Mouse (Mus musculus) kidney, postnatal 14 days (tissue): ENCODE measurements around the gene Sfpq.
"Not testable (repeated sequence)": the region's sequence is repeated elsewhere in the genome, so short reads cannot be mapped to it uniquely, and the experiment has no call there.

Experiments used
- DNase-seq: peaks from one replicate; pipeline ENCODE4 v3.0.0; 2022; ENCODE audit warnings: mixed read lengths

Gene Sfpq

DNA sequence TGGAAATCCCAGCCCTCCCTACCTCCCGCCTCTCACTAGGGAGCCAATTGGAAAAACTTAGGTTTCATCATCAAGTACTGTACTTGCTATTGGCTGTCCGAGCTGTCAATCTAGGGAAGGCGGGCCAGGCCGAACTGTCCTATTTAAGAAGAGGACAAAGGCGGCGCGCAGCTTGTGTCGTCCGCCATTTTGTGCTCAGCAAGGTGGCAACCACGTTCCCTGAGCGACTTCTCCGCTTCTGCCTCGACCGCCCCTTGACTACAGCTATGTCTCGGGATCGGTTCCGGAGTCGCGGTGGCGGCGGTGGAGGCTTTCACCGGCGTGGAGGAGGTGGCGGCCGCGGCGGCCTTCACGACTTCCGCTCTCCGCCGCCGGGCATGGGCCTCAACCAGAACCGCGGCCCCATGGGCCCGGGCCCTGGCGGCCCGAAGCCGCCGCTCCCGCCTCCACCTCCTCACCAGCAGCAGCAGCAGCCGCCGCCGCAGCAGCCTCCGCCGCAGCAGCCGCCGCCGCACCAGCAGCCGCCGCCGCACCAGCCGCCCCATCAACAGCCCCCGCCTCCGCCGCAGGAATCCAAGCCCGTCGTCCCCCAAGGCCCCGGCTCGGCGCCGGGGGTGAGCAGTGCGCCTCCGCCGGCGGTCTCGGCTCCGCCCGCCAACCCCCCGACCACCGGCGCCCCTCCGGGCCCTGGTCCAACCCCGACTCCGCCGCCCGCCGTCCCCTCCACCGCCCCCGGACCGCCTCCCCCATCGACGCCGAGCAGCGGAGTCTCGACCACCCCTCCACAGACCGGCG is at the start of gene Sfpq:
Gene Sfpq (plus strand): TSS at position 174 of the 795 bp plus-strand sequence.
- DNase-seq, result peak; percentile 99

DNA sequence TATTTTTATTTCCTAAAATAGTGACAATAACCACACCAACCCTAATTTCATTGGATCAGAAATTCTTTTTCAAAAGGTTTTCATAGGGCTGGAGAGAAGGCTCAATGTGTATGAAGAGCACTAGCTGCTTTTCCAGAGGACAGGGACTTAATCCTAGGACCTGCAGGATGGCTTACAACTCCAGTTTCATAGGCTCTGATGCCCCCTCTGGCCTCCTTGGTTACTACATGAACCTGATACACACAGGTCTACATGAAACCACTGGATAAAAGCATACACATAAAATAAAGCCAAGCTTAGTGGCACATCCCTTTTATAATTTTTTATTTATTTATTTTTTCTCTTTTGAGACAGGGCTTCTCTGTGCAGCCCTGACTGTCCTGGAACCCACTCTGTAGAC is 43.7 kb upstream of the Sfpq start:
- DNase-seq, result peak; percentile 47

DNA sequence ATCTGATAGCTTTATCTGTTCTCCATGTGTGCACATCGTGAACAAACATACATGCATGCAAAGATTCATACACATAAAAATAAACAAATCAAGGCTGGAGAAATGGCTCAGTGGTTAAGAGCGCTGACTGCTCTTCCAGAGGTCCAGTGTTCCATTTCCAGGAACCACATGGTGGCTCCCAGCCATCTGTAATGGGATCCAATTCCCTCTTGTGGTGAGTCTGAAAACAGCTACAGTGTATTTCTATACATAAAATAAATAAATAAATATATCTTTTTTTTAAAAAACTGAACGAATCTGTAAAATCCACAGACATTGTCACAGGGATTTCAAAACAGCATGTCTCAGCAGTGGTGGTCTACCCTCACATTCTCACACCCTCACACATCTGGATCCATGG is 42.4 kb upstream of the Sfpq start:
- DNase-seq, result no peak

- no peak for DNase-seq
Measured at GRCm38 (mm10) chr4:126983321-126983720, 37.8 kb upstream of the Sfpq start.

DNA sequence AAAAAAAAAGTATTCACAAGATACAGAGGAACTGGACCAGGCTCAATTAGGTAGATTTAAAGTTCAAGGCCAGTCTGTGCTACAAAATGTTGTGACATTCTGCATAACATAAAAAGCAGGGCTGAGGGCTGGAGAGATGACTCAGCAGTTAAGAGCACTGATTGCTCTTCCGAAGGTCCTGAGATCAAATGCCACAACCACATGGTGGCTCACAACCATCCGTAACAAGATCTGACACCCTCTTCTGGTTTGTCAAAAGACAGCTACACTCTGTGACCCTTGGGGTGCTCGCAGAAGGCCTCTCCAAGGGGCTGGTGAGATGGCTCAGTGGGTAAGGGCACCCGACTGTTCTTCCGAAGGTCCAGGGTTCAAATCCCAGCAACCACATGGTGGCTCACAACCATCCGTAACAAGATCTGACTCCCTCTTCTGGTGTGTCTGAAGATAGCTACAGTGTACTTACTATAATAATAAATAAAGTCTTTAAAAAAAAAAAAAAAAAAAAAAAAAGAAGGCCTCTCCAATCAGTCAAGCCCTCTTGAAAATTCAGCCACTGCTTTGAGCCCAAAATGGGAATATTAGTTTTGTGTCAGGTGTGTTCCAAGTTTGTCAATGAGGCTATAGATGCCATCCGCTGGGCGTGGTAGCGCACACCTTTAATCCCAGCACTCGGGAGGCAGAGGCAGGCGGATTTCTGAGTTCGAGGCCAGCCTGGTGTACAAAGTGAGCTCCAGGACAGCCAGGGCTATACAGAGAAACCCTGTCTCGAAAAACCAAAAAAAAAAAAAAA is 37.2 kb upstream of the Sfpq start:
- not testable (repeated sequence) for DNase-seq

DNA sequence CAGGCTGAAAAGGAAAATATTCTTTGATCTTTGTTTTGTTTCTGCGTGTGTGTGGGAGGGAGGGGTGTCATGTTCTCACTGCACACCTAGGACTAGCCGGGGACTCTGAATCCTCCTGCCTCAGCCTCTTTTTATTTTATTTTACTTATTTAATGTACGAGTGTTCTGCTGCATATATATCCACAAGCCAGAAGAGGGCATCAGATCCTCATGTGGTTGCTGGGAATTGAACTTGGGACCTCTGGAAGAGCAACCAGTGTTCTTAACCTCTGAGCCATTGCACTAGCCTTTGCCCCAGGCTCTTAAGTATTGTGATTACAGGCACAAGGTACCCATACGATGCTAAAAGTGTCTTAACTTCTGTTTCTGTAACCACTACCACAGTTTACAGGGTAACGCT is 34.4 kb upstream of the Sfpq start:
- no peak for DNase-seq

DNA sequence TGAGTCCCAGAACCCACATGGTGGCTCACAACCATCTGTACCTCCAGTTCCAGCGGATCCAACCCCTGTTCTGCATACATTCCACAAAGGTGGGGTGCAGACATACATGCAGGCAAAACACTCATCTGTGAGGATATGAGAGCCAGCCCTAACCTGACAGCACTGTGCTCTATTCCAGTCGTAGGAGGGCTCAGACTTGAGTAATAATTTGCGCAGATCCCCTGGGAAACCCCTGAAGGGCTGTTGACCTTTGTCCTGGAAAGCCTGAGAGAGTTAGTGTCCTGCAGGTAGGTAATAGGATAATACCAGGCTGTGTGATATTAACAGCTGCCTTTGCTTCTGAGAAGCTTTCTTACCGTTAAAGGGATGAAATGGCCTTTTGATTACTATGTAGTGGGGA is 32.6 kb upstream of the Sfpq start:
- peak; percentile 21 for DNase-seq

GRCm38 (mm10) chr4:126990553-126990952 is 30.6 kb upstream of the Sfpq start:
- DNase-seq, result no peak

DNA sequence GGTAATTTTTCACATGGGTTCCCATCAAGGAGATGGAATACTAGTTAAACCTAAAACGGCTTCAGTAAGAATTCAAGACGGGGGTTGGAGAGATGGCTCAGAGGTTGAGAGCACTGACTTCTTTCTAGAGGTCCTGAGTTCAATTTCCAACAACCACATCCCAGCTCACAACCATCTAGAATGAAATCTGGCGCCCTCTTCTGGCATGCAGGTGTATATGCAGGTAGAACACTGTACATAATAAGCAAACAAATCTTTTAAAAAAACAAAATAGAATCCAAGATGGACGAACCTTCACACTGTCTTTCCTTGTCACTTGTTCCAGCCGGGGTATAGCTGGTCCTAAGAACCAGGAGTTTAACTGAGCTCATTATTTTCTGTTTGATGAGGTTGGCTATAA is 28.8 kb upstream of the Sfpq start:
- no peak for DNase-seq

DNA sequence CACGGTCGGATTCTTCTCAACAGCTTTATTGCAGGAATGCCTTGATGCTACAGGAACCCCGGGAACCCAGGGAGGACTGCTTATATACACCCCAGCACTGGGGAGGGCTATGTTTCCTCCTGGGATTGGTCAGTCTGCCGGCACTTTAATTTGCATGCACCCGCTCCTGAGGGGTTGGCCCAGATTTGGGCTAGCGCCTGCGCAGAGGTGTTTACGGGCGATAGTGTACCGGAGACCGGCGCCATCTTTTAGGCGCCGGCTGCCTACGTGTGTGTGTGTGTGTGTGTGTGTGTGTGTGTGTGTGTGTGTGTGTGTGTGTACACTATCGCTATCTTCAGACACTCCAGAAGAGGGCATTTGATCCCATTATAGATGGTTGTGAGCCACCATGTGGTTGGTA is 21.8 kb upstream of the Sfpq start:
- not testable (repeated sequence) for DNase-seq

DNA sequence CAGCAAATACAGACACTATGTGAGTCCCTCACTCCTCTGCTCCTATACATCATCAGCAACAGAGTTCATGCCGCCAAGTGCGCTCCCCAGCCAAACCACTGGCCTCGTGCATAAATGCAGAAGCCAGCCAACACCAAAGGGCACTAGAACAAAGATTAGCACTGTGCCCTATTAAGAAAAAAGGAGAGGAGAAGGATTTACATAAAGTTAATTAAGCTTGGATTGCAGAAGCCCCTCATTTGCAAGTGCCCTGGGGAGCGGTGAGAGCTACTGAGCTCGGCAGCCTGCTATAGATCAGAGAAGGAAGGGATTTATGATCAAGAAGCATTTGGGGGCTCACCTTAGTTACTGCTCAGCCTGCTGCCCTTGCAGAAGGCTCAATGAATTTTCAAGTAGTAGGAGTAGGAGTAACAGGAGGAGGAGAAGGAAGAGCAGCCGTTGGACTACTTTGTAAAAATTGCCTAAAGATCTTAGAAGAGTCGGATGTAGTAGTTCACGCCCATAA is 20.5 kb upstream of the Sfpq start:
- no peak for DNase-seq

DNA sequence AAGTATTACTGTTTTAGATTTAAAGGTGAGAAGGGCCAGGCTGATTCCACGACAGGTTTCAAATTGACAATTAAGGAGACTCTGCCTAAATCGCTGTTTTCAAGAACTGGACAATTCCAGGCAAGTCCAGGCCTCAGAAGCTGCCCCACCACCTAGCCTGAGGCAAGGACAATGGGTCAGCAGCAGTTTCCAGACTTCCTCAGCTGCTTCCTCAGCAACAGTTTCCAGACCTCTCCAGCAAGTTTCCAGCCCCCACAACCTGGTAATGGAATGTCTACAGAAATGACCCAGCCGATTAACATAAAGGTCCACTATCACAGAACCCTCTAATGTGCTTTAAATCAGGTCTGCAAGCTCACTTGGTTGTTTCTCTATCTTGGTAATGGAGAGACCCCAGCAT is 16.7 kb upstream of the Sfpq start:
- no peak for DNase-seq

DNA sequence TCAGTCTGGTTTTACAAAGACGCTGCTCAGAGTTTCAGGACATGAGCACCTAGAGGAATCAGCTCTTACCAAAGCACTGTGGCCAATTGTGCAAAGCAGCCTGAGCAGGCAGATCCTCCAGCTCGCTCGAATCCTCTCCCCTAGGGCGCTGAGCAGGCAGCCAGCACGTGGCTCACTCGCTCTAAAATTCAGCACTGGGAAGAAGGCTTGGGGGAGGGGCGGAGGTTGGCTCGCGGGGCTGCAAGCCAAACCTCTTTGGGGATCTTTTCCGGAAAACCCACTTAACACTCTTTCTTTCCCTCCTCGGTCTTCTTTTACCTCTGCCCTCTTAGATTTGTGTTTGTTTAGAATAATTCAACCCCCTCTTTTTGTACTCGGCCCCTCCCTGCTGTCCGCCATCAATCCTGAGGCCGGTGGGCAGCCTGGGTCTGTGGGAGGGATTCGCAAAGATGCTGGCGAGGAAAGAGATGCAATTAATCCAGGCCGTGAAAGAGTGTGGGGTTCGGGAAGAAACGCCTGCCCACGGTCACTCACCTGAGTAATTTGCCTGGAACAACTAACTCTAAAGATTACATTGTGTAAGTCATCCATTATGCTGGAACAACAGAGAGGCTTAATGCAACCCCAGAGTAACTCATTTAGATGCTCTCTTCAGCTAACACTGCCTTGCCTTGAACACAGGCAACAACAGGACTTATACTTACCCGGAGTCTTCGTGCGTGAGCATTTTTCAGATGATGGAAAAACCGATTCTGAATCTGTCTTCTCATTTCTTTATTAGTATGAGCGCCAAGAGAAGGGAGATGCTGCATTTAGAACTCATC is 15.8 kb upstream of the Sfpq start:
- peak; percentile 63 for DNase-seq

DNA sequence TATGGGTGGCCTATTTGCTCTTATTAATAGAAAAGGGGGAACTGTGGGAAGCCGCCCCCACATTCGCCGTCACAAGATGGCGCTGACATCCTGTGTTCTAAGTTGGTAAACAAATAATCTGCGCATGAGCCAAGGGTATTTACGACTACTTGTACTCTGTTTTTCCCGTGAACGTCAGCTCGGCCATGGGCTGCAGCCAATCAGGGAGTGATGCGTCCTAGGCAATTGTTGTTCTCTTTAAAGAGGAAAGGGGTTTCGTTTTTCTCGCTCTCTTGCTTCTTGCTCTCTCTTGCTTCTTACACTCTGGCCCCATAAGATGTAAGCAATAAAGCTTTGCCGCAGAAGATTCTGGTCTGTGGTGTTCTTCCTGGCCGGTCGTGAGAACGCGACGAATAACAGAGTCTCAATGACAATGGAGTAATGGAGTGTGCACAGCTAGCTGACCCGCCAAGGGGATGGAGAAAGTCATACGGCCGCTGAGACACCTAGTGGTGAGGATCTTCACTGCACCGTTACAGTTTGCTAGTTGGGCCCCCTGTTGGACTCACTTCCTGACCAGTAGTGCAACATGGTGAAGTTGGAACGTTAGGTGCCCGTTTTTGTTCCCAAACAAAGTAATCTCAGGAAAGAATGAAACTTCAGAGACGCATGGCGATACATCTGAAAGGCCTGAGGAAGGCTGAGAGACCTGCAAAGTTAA is 5.7 kb upstream of the Sfpq start:
- peak; percentile 93 for DNase-seq

GRCm38 (mm10) chr4:127016366-127016765 is 4.8 kb upstream of the Sfpq start:
- peak; percentile 27 for DNase-seq

DNA sequence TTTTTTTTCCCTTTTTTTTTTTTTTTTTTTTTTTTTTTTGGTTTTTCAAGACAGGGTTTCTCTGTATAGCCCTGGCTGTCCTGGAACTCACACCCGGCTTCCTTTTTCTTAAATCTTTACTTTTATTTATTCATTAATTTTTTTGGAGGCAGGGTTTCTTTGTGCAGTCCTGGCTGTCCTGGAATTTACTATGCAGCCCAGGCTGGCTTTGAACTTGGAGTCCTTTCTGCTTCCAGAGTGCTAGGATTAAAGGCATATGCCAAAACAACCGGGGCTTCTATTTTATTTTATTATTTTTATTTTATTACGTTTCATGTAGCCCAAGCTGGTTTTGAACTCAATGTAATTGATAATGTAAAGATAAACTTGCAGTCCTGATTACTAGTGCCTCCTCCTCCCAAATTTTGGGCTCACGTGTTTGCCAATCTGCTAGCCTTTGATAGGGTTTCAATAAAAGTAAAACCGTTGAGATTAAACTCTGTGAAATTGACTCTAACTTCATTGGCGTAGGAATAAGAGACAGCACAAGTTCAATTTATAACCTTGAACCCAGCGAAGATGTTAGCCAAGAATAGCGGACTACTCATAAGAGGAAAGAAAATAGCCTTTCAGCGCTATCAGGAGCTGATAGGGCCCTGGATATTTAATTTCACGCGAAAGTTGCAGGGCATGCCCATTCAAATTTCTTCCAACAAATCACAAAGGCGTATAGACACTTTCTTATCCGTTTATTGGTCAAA is 543 bp upstream of the Sfpq start:
- no peak for DNase-seq

- peak; percentile 91 for DNase-seq
Measured at GRCm38 (mm10) chr4:127021989-127022626, 984 bp downstream of the Sfpq start.

DNA sequence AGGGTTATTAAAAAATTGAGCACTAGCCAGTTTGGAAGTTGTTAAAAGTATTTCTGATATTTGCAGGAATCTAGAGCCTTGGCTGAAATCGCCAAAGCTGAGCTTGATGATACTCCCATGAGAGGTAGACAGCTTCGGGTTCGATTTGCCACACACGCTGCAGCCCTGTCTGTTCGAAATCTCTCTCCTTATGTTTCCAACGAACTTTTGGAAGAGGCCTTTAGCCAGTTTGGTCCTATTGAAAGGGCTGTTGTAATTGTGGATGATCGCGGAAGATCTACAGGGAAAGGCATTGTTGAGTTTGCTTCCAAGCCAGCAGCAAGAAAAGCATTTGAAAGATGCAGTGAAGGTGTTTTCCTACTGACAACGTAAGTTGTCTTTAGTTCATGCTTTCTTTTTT is 2.1 kb downstream of the Sfpq start:
- DNase-seq, result no peak

- DNase-seq, result no peak
Measured at GRCm38 (mm10) chr4:127024240-127024639, 3.1 kb downstream of the Sfpq start.

GRCm38 (mm10) chr4:127026826-127027225 is 5.7 kb downstream of the Sfpq start:
- DNase-seq, result no peak
